Mouse (Mus musculus): ENCODE measurements around the gene Wdr26. TPM values are rescaled to one million over a fixed set of nuclear protein-coding genes. Genes with fewer than 3 reads are reported as not detected.
A peak's percentile ranks its signal among the peaks of the same experiment; 100 is the strongest.

The Wdr26 gene
- polyA plus RNA-seq, 1 experiment = 47.7 TPM

DNA sequence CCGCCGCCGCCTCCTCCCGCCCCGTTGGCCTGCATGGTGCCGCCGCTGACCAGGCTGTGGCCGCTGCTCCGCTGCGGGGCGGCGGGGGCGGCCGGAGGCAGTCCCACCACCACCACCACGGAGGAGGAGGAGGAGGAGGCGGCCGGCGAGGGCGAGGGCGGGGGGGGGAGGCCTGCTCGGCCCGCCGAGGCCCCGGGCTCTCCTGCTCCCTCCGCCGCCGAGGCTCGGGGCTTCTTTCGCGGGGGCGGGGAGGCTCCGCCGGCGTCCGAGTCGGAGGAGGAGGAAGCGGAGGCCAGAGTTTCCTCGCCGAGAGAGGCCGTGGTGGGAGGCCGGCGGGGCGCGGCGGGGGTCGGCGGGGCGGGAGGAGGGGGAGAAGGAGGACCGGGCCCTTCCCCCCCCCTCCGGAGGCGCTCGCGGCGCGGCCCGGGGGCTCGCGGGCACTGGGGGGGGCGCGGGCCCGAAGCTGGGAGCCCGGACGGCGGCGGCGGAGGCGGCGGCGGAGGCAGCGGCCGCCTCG lies 340 bp downstream of the Wdr26 start:
- Histone ChIP-seq H3K4me2 (ENCODE audit: low read depth) (no peak overlapping the region), H3K36me3 (ENCODE audit: control insufficient read depth, insufficient read depth) (peaks cover 14% of the 10 kb centered on the region), H3K27me3 (ENCODE audit: control insufficient read depth, insufficient read depth, insufficient read length) (no peaks in the 10 kb centered on the region), H3K4me3 (peak overlapping the region; percentile 62), H3ac (ENCODE audit: control insufficient read depth, insufficient read length) (peak overlapping the region; percentile 52), H3K79me2 (ENCODE audit: control insufficient read depth, insufficient read depth) (peaks cover 59% of the 10 kb centered on the region)
- TF ChIP-seq TCF3 (IDR thresholded peaks at IDR 0.05; ENCODE audit: insufficient read length, low read depth) = no peak
- no peak for TF ChIP-seq SRF (IDR thresholded peaks at IDR 0.05; ENCODE audit: control insufficient read depth, insufficient read length, low read depth)
- TF ChIP-seq POLR2A (IDR thresholded peaks at IDR 0.05; ENCODE audit: insufficient read length, low read depth) = no peak
- TF ChIP-seq TCF12 (IDR thresholded peaks at IDR 0.05; ENCODE audit: insufficient read depth, poor library complexity, severe bottlenecking) = no peak
- TF ChIP-seq CEBPB (IDR thresholded peaks at IDR 0.05; ENCODE audit: insufficient read depth, poor library complexity, severe bottlenecking) = no peak
- no peak for TF ChIP-seq MYOG (IDR thresholded peaks at IDR 0.05; ENCODE audit: control insufficient read depth in 1 of 3, insufficient read depth in 1 of 3, insufficient read length in 2 of 3, low read depth in 2 of 3)
- no peak for TF ChIP-seq REST (IDR thresholded peaks at IDR 0.05; ENCODE audit: insufficient read depth, insufficient read length)
- TF ChIP-seq E2F4 (IDR thresholded peaks at IDR 0.05; ENCODE audit: insufficient read depth) = no peak
- TF ChIP-seq POLR2AphosphoS2 (IDR thresholded peaks at IDR 0.05; ENCODE audit: insufficient read length, low read depth) = no peak
- no peak for TF ChIP-seq USF1 (IDR thresholded peaks at IDR 0.05; ENCODE audit: low read depth)

DNA sequence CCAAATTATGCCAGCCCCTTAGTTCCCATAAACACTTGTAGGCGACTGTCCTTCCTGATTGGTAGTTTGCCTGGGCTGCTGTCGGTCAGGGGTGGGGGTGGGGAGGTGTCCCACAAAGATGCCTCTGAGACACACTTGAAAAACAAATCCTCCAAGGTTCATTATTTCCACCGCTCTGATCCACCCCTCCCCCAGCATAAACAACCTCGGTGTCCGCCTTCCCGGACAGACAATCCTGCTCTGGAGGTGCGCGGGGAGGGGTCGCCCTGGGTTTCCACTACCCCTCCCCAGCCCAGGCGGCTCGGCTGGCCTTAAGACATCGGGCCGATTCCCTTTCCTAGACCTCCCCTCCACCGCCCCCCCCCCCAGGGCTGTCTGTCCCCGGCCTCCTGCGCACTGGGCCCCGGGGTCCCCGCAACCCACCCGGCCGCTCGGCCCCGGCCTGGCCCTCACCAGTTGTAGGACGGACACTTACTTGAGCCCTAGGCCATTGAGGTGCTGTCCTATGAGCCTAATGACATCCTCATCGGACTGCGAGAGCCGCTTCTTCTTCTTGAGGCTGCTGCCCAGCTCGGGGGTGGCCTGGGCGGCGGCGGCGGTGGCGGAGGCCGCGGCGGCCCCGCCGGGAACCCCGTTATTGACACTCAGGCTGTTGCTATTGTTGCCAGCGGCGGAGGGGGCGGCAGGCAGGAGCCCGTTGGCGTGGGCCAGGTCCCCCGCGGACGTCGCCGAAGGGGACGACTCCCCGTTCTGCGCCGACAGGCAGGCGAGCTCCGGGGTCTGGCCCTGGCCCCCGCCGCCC lies 999 bp downstream of the Wdr26 start:
- H3K4me2 ChIP-seq (ENCODE audit: low read depth) = peak overlapping the region; percentile 99
- TF ChIP-seq TCF3 (IDR thresholded peaks at IDR 0.05; ENCODE audit: insufficient read length, low read depth) (no peak), MYOD1 (IDR thresholded peaks at IDR 0.05; ENCODE audit: control insufficient read depth in 1 of 3, insufficient read length in 2 of 3, low read depth in 2 of 3) (no peak), MYOG (IDR thresholded peaks at IDR 0.05; ENCODE audit: control insufficient read depth in 1 of 3, insufficient read depth in 1 of 3, insufficient read length in 2 of 3, low read depth in 2 of 3) (no peak), CEBPB (IDR thresholded peaks at IDR 0.05; ENCODE audit: insufficient read depth, poor library complexity, severe bottlenecking) (no peak), POLR2AphosphoS2 (IDR thresholded peaks at IDR 0.05; ENCODE audit: insufficient read length, low read depth) (peak; percentile 31)

DNA sequence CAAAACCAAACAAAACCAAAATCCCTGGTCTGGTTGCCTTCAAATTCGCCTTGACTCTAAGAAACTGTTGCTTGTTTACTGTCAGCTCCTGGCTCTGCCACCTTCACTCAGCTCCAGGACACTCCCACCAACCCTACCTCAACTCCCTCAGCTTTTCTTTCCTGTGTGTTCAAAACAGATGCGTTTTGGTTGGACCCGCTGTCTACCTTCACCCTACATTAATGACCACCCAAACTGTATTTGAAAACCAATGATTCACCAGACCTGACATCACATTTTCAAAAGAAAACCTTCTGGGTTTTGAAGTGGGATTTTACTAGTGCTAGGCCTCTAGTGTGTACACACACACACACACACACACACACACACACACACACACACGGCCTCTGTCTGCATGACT lies 1.7 kb downstream of the Wdr26 start:
- Histone ChIP-seq H3K79me2 (ENCODE audit: control insufficient read depth, insufficient read depth) (peaks cover 72% of the 10 kb centered on the region), H3K27me3 (ENCODE audit: control insufficient read depth, insufficient read depth, insufficient read length) (no peaks in the 10 kb centered on the region), H3K4me3 (peak overlapping the region; percentile 62), H3K36me3 (ENCODE audit: control insufficient read depth, insufficient read depth) (peaks cover 26% of the 10 kb centered on the region), H3K4me2 (ENCODE audit: low read depth) (peak overlapping the region; percentile 99), H3ac (ENCODE audit: control insufficient read depth, insufficient read length) (peak overlapping the region; percentile 52)
- TF ChIP-seq TCF3 (IDR thresholded peaks at IDR 0.05; ENCODE audit: insufficient read length, low read depth) = no peak

More for the DNA sequence above, 999 bp downstream of the Wdr26 start:
- Histone ChIP-seq H3ac (ENCODE audit: control insufficient read depth, insufficient read length) (peak overlapping the region; percentile 52), H3K79me2 (ENCODE audit: control insufficient read depth, insufficient read depth) (peaks cover 66% of the 10 kb centered on the region), H3K4me3 (peak overlapping the region; percentile 62), H3K27me3 (ENCODE audit: control insufficient read depth, insufficient read depth, insufficient read length) (no peaks in the 10 kb centered on the region), H3K36me3 (ENCODE audit: control insufficient read depth, insufficient read depth) (peaks cover 20% of the 10 kb centered on the region)

DNA sequence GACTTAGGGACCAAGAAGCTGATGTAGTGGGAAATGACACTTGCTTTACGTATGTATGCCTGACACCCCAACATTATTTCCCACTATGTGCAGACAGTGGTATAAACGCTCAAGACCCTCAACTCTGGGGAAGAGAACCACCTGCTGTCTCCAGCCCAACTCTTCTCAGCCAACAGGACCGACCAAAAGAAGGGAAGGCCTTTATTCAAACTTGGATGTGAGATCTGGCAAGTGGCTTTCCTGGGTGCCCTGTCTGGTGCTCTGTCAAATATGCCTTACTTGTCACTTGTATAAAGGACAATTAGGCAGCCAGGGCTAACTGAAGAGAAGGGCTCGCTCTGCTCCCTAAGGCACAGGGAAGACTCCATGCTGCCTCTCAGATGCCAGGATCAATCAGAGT lies 12.4 kb downstream of the Wdr26 start:
- TF ChIP-seq CEBPB (IDR thresholded peaks at IDR 0.05; ENCODE audit: insufficient read depth, poor library complexity, severe bottlenecking) (no peak), MYOD1 (IDR thresholded peaks at IDR 0.05; ENCODE audit: control insufficient read depth in 1 of 3, insufficient read length in 2 of 3, low read depth in 2 of 3) (no peak), REST (IDR thresholded peaks at IDR 0.05; ENCODE audit: insufficient read depth, insufficient read length) (no peak), TCF3 (IDR thresholded peaks at IDR 0.05; ENCODE audit: insufficient read length, low read depth) (no peak), POLR2AphosphoS2 (IDR thresholded peaks at IDR 0.05; ENCODE audit: insufficient read length, low read depth) (no peak), POLR2A (IDR thresholded peaks at IDR 0.05; ENCODE audit: insufficient read length, low read depth) (no peak), MAX (IDR thresholded peaks at IDR 0.05; ENCODE audit: low read depth) (no peak), TCF12 (IDR thresholded peaks at IDR 0.05; ENCODE audit: insufficient read depth, poor library complexity, severe bottlenecking) (no peak)
- H3K27me3 ChIP-seq (ENCODE audit: control insufficient read depth, insufficient read depth, insufficient read length) = no peaks in the 10 kb centered on the region
- no peak overlapping the region for H3K4me2 ChIP-seq (ENCODE audit: low read depth)
- H3K36me3 ChIP-seq (ENCODE audit: control insufficient read depth, insufficient read depth) = peaks cover 72% of the 10 kb centered on the region
- H3K4me3 ChIP-seq = no peak overlapping the region
- H3K79me2 ChIP-seq (ENCODE audit: control insufficient read depth, insufficient read depth) = no peaks in the 10 kb centered on the region
- no peak overlapping the region for H3ac ChIP-seq (ENCODE audit: control insufficient read depth, insufficient read length)

DNA sequence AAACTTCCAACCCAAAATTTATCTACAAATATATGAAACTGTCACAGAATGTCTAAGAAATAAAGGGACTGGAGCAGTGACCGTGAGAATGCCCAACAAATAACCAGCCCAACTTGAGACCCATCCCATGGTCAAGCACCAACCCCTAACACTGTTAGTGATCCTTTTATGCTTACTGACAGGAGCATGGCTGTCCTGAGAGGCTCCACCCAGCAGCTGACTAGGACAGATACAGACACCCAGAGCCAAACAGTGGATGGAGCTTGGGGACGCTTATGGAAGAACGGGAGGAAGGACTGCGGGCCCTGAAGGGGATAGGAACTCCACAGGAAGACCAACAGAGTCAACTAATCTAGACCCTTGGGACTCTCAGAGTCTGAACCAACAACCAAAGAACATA lies 22.9 kb downstream of the Wdr26 start:
- TF ChIP-seq TCF12 (IDR thresholded peaks at IDR 0.05; ENCODE audit: insufficient read depth, poor library complexity, severe bottlenecking) (no peak), MYOD1 (IDR thresholded peaks at IDR 0.05; ENCODE audit: control insufficient read depth in 1 of 3, insufficient read length in 2 of 3, low read depth in 2 of 3) (no peak), TCF3 (IDR thresholded peaks at IDR 0.05; ENCODE audit: insufficient read length, low read depth) (no peak), USF1 (IDR thresholded peaks at IDR 0.05; ENCODE audit: low read depth) (no peak), MAX (IDR thresholded peaks at IDR 0.05; ENCODE audit: low read depth) (no peak), SRF (IDR thresholded peaks at IDR 0.05; ENCODE audit: control insufficient read depth, insufficient read length, low read depth) (no peak)
- Histone ChIP-seq H3K79me2 (ENCODE audit: control insufficient read depth, insufficient read depth) (no peaks in the 10 kb centered on the region), H3K36me3 (ENCODE audit: control insufficient read depth, insufficient read depth) (peaks cover 59% of the 10 kb centered on the region), H3K4me2 (ENCODE audit: low read depth) (no peak overlapping the region), H3ac (ENCODE audit: control insufficient read depth, insufficient read length) (no peak overlapping the region), H3K4me3 (no peak overlapping the region), H3K27me3 (ENCODE audit: control insufficient read depth, insufficient read depth, insufficient read length) (no peaks in the 10 kb centered on the region)

Data from myocyte (in vitro differentiated cells).